Mouse (Mus musculus) 3134 (cell line): ENCODE data around the gene Ssr1.

Experiments
- DNase-seq: peaks from one replicate; pipeline ENCODE4 v3.0.0-alpha.2; 2011; ENCODE audit warnings: low spot score; ENCODE audit not compliant: insufficient read length; ENCODE audit errors: extremely low read depth

Gene Ssr1

GRCm38 (mm10) chr13:37993704-37994404, at the start of gene Ssr1:
TSS of gene Ssr1 (minus strand) at chr13:37994217.
- peak; percentile 92 for DNase-seq

- no peak for DNase-seq
These were observed 43.8 kb upstream of the Ssr1 start for GRCm38 (mm10) chr13:38037811-38038210.

- DNase-seq: peak; percentile 96
These were observed 43.1 kb upstream of the Ssr1 start, which contains the start of gene Cage1 for GRCm38 (mm10) chr13:38037044-38037687. TSS of gene Cage1 (minus strand) at chr13:38037069.

- DNase-seq: no peak
These were observed 42.5 kb upstream of the Ssr1 start, which contains the start of gene Riok1 for GRCm38 (mm10) chr13:38036343-38037043. TSS of gene Riok1 (plus strand) at chr13:38036995.

GRCm38 (mm10) chr13:38028407-38028806, 34.4 kb upstream of the Ssr1 start:
- no peak for DNase-seq

GRCm38 (mm10) chr13:38027618-38028248, 33.7 kb upstream of the Ssr1 start:
- DNase-seq: no peak

- no peak for DNase-seq
These were observed 31.9 kb upstream of the Ssr1 start for GRCm38 (mm10) chr13:38025874-38026273.

- no peak for DNase-seq
These were observed 24.8 kb upstream of the Ssr1 start for GRCm38 (mm10) chr13:38018791-38019190.

- no peak for DNase-seq
These were observed 21.6 kb upstream of the Ssr1 start for GRCm38 (mm10) chr13:38015591-38015990.

- DNase-seq: peak; percentile 13
These were observed 18.4 kb upstream of the Ssr1 start for GRCm38 (mm10) chr13:38012436-38012835.

GRCm38 (mm10) chr13:38010444-38010910, 16.5 kb upstream of the Ssr1 start:
- peak; percentile 19 for DNase-seq

GRCm38 (mm10) chr13:38009721-38010408, 15.8 kb upstream of the Ssr1 start:
- DNase-seq: peak; percentile 25

- DNase-seq: no peak
These were observed 14.0 kb upstream of the Ssr1 start for GRCm38 (mm10) chr13:38007972-38008371.

GRCm38 (mm10) chr13:38002461-38002860, 8.4 kb upstream of the Ssr1 start:
- DNase-seq: no peak

- no peak for DNase-seq
These were observed 5.7 kb upstream of the Ssr1 start for GRCm38 (mm10) chr13:37999713-38000112.

- no peak for DNase-seq
These were observed 360 bp upstream of the Ssr1 start for GRCm38 (mm10) chr13:37994405-37994749.

- no peak for DNase-seq
These were observed 677 bp downstream of the Ssr1 start for GRCm38 (mm10) chr13:37993376-37993703.

- peak; percentile 34 for DNase-seq
These were observed 1.2 kb downstream of the Ssr1 start for GRCm38 (mm10) chr13:37992638-37993371.

GRCm38 (mm10) chr13:37989701-37990100, 4.3 kb downstream of the Ssr1 start:
- DNase-seq: no peak

GRCm38 (mm10) chr13:37986166-37986565, 7.9 kb downstream of the Ssr1 start:
- no peak for DNase-seq
